Mouse (Mus musculus) myocyte (in vitro differentiated cells): ENCODE measurements around the gene Ttc33.

Source experiments
- CEBPB ChIP-seq: IDR thresholded peaks from 2 replicates; pipeline ENCODE4 v1.6.1; 2011; ENCODE audit warnings: mild to moderate bottlenecking, moderate library complexity; ENCODE audit not compliant: poor library complexity, insufficient read depth, severe bottlenecking
- MAX ChIP-seq: IDR thresholded peaks from one replicate; pipeline ENCODE4 v1.6.1; 2011; ENCODE audit warnings: low read depth, mild to moderate bottlenecking, control low read depth
- POLR2A ChIP-seq: IDR thresholded peaks from one replicate; pipeline ENCODE4 v1.6.1; 2011; ENCODE audit warnings: low read depth, mild to moderate bottlenecking, control low read depth, moderate library complexity; ENCODE audit not compliant: insufficient read length
- POLR2AphosphoS2 ChIP-seq: IDR thresholded peaks from one replicate; pipeline ENCODE4 v1.6.1; 2011; ENCODE audit warnings: low read depth, control low read depth; ENCODE audit not compliant: insufficient read length
- TCF12 ChIP-seq: IDR thresholded peaks from one replicate; pipeline ENCODE4 v1.6.1; 2011; ENCODE audit warnings: mild to moderate bottlenecking, control low read depth; ENCODE audit not compliant: poor library complexity, insufficient read depth, severe bottlenecking
- TCF3 ChIP-seq: IDR thresholded peaks from one replicate; pipeline ENCODE4 v1.6.1; 2011; ENCODE audit warnings: low read depth, control low read depth; ENCODE audit not compliant: insufficient read length
- USF1 ChIP-seq: IDR thresholded peaks from one replicate; pipeline ENCODE4 v1.6.1; 2011; ENCODE audit warnings: low read depth, mild to moderate bottlenecking, control low read depth, moderate library complexity

- TF ChIP-seq POLR2A (no peak), POLR2AphosphoS2 (no peak), TCF3 (no peak), CEBPB (no peak), USF1 (no peak), MAX (no peak), TCF12 (no peak)
These were observed 4.3 kb downstream of the Ttc33 start for GRCm38 (mm10) chr15:5189504-5190093.
